Mouse (Mus musculus) myocyte (in vitro differentiated cells): ENCODE data around the gene Zfp607b.

Source experiments
- E2F4 ChIP-seq: IDR thresholded peaks from one replicate; pipeline ENCODE4 v1.6.1; 2011; ENCODE audit warnings: mild to moderate bottlenecking, control low read depth, moderate library complexity; ENCODE audit not compliant: insufficient read depth
- POLR2A ChIP-seq: IDR thresholded peaks from one replicate; pipeline ENCODE4 v1.6.1; 2011; ENCODE audit warnings: low read depth, mild to moderate bottlenecking, control low read depth, moderate library complexity; ENCODE audit not compliant: insufficient read length
- POLR2AphosphoS2 ChIP-seq: IDR thresholded peaks from one replicate; pipeline ENCODE4 v1.6.1; 2011; ENCODE audit warnings: low read depth, control low read depth; ENCODE audit not compliant: insufficient read length
- SRF ChIP-seq: IDR thresholded peaks from one replicate; pipeline ENCODE4 v1.6.1; 2011; ENCODE audit warnings: low read depth; ENCODE audit not compliant: control insufficient read depth, insufficient read length

DNA sequence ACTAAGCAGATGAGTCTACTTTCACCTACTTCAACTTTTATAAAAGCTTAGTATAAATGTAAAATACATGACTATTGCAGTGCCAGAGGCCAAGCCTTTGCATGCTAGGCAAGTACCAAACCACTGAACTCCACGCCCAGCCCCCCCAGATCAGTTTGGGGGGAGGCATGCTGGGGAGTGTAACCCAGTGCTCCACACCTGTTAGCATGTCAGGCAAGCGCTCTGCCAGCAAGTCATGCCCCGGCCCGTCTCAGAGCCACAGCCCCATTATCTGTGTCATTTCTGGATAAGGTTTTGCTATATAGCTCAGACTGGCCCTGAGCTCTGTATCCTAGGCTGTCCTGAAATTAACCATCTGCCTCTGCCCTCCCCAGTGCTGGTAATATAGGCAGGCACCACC lies 27.1 kb upstream of the Zfp607b start:
- TF ChIP-seq POLR2AphosphoS2 (no peak), POLR2A (no peak), E2F4 (no peak), SRF (no peak)
